Mouse (Mus musculus): ENCODE data around the gene Lamc3. TPM values are rescaled to one million over a fixed set of nuclear protein-coding genes. Genes with fewer than 3 reads are reported as not detected.

Lamc3 gene
- polyA plus RNA-seq (2012; rRNA removed; ENCODE audit: low replicate concordance), result 5.0 and 25.4 TPM in 2 replicates

DNA sequence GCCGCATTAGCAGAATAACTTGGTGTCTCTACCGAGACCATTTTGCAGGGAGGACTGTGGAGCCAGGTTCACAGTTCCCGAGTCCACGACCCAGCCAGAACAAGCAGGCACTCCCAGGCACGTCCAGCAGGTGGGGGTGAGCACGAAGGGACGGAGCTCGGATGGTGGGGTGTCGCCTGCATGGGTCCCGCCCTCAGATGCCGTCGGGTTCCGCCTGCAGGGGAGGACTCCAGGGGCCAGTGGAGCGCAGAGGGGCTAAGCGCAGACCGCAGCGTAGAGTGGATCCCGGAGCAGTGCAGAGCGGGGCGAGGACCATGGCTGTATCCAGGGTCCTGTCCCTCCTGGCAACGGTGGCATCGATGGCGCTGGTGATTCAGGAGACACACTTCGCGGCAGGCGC is at the start of gene Lamc3:
Gene Lamc3 (plus strand): TSS at position 262 of the 400 bp plus-strand sequence.

DNA sequence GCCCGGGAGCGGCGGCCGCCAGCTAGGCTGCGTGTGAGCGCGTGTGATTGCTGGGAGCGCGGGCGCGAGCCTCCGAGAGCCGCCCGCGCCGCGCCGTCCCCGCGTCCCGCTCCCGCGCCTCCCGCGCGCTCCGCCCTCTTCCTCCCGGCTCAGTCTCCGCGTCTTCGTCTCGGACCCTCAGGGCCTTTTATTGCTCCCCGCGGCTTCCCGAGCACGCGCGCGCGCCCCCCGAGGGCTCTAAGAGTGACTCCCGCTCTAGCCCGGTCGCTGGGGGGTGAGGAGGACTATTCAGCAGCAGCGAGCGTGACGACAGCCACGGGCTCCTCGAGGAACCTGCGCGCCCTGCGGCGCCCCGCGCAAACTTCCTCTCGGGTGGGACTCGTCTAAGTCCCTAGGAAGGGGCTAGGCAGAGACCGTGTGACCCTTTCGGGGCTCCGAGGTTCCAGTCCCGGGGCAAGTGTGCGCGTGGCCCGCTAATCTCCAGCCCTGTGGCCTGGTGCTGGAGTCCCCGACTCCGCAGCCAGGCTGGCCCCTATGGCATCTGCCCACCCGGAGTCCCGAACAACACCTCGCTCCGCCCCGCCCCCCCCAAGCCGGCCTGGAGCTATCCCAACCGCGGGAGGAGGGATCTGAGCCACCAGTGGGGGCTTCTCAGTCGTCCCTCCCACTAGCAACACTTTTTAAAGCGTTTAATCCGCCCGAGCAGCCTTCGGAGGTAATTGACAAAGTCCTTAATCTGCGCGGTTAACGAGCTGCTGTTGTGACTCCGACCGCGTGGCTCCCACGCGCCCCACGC is 41.0 kb upstream of the Lamc3 start, which contains the start of gene Fibcd1:
Gene Fibcd1 (minus strand): TSS at position 110 of the 796 bp plus-strand sequence.

DNA sequence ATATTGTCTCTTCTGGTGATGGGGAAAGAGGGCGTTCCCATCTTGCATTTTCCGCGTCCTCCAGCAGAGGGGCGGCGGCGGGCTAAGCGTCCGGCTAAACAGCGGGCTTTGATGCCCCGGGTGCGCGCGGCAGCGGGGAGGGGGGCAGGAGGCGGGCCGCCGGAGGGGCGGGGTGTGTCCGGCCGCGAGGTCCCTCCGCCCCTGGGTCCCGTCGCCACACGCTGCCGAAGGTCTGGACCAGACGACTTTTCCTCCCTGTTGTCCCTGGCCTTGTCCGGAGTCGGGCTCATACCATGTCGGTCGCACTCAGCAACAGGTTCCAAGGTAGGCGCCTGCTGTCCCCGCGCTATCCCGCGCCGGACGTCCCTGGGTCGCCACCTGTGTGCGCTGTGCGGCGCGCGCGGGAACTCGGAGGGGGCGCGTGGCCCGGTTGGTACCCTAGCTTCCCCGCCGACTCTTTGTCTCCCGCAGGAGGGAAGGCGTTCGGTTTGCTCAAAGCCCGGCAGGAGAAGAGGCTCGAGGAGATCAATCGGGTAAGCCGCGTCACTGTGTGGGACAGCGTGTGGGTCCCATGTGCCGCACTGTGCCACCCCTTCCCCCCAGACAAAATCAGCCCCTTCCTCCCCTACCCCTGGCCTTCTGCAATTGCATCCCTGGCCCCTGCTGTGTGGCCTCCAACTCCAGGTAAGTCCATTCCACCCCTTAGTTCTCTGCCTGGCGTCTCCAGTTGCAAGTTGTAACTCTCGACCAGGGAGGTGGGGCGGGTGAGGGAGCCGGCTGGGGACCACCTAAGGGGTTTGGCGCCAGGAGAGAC is 63.2 kb downstream of the Lamc3 start, which contains the start of gene Aif1l:
Gene Aif1l (plus strand): TSS at position 82 of the 814 bp plus-strand sequence.

DNA sequence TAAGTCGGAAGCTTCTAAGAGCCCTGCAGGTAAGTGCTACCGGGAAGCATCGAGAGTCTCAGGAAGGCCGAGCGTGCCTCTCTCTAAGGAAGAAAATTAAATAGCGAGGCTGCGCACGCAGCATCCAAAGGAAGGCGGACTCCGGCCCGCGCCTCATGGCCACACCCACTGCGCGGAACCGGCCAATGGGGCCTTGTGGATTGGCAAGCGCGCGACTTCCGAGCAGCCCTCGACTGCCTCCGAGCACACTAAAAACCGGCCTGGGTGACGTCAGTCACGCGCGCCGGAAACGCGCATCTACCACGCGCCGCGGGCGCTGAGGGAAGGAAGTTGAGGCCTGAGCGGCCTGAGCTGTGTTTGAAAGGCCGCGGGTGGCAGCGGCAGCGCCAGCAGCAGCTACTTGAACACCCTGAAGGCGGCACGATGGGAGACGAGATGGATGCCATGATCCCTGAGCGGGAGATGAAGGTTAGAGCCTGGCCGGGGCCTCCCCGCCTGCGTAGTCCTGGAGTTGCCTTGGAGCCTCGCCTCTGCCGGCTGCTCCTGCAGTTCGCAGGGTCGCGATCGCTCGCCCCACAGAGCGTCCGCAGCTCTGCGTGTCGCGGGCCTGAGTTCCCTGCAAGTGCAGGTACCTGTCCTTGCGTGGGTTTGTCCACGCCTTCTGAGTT is 87.2 kb downstream of the Lamc3 start, which contains the start of gene Nup214:
Gene Nup214 (plus strand): TSS at position 296 of the 668 bp plus-strand sequence.

Other genes starting within 250 kb of the Lamc3 start
- gene Prdm12, start 247.3 kb upstream of the Lamc3 start, polyA plus RNA-seq (2012; rRNA removed; ENCODE audit: low replicate concordance), result not detected in 2 replicates
- 11.1 and 22.7 TPM in 2 replicates for gene Exosc2, start 216.6 kb upstream of the Lamc3 start, polyA plus RNA-seq (2012; rRNA removed; ENCODE audit: low replicate concordance)
- gene Abl1, start 198.9 kb upstream of the Lamc3 start, polyA plus RNA-seq (2012; rRNA removed; ENCODE audit: low replicate concordance), result 46.5 and 89.6 TPM in 2 replicates
- gene Qrfp, start 76.7 kb upstream of the Lamc3 start, polyA plus RNA-seq (2012; rRNA removed; ENCODE audit: low replicate concordance), result 0.04 and 0.05 TPM in 2 replicates
- 0.03 TPM in 1 of 2 replicates, not detected in the other for gene Fibcd1, start 41.3 kb upstream of the Lamc3 start, polyA plus RNA-seq (2012; rRNA removed; ENCODE audit: low replicate concordance)
- gene Aif1l, start 62.8 kb downstream of the Lamc3 start, polyA plus RNA-seq (2012; rRNA removed; ENCODE audit: low replicate concordance), result 4.9 and 9.6 TPM in 2 replicates
- gene Nup214, start 87.1 kb downstream of the Lamc3 start, polyA plus RNA-seq (2012; rRNA removed; ENCODE audit: low replicate concordance), result 31.3 and 49.9 TPM in 2 replicates
- 1.7 and 3.4 TPM in 2 replicates for gene Fam78a, start 197.6 kb downstream of the Lamc3 start, polyA plus RNA-seq (2012; rRNA removed; ENCODE audit: low replicate concordance)
- gene Plpp7, start 208.2 kb downstream of the Lamc3 start, polyA plus RNA-seq (2012; rRNA removed; ENCODE audit: low replicate concordance), result 9.4 and 15.4 TPM in 2 replicates

All from subcutaneous adipose tissue, adult 2 months (tissue).